Mouse (Mus musculus): ENCODE data around the gene Ano5. TPM values are rescaled to one million over a fixed set of nuclear protein-coding genes. Genes with fewer than 3 reads are reported as not detected.

Gene Ano5
- total RNA-seq, 1 experiment: 0.22 TPM

DNA sequence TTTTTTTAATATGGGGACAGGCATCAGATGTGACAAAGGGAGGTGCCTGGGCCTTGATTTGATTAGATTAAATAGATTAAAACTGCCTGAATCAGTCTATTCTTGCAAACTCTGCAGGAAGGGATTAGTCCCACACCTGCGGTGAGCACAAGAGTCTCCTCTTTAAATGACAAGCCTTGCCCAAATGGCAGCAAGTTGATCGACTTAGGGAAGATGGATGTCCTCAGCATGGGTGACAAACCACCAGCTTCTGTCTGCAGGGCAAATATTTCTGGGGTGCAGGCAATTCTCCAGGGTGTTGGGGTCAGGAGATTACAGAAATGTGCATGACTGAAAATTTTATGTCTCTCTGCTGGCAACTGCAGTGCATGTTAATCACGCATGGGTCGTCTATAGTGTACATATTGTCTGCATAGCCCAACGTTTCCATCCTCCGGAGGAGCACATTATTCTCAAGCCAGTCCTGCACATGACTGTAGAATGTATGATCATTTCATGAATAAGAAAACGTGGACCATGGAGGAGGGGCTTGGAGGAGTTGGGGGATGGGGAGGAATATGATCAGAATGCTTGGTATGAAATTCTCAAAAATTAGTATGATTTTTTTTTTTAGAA, 122.5 kb downstream of the Ano5 start:
- no peaks in the 10 kb centered on the region for H3K4me1 ChIP-seq (ENCODE audit: control insufficient read depth in 2 of 2, insufficient read depth in 2 of 2, low read length in 2 of 2, poor library complexity in 1 of 2)
- no peaks in the 10 kb centered on the region for H3K36me3 ChIP-seq (ENCODE audit: control insufficient read depth, insufficient read depth, low read length, poor library complexity, severe bottlenecking)
- no peak overlapping the region for H3K4me3 ChIP-seq (ENCODE audit: insufficient read depth in 1 of 2, low read depth in 1 of 2, low read length in 2 of 2, poor library complexity in 1 of 2, severe bottlenecking in 1 of 2)
- no peak overlapping the region for H3K27ac ChIP-seq (ENCODE audit: insufficient read depth, low read depth, low read length, poor library complexity, severe bottlenecking)
- DNase-seq (ENCODE audit: low read depth, low spot score): no peak
- no peak for TF ChIP-seq MAFK (IDR thresholded peaks at IDR 0.05; ENCODE audit: insufficient read depth, low read depth, low read length)
- TF ChIP-seq HCFC1 (IDR thresholded peaks at IDR 0.05; ENCODE audit: borderline replicate concordance, insufficient read depth, low read length): no peak
- H3K9ac ChIP-seq (ENCODE audit: insufficient read depth, low read depth, low read length, poor library complexity, severe bottlenecking): no peak overlapping the region
- in situ Hi-C loops (cut with MboI; ENCODE audit: low sequenced_read_pairs in 2 of 2, unreplicated experiment in 2 of 2): loop anchor here (25.0 kb wide), 2 partner anchors 329 to 354 kb away; no protein-coding TSS in a partner anchor
- no peaks in the 10 kb centered on the region for H3K9me3 ChIP-seq (ENCODE audit: control insufficient read depth, insufficient read depth, low read depth, low read length)

Other genes starting within 250 kb of the Ano5 start
- gene Slc17a6, start 111.0 kb downstream of the Ano5 start, total RNA-seq (2012; rRNA removed): 0.16 and 0.40 TPM in 2 replicates